Mouse (Mus musculus) left cerebral cortex, adult 2 months (tissue): ENCODE results near the gene Etnk2. TPM values are rescaled to one million over a fixed set of nuclear protein-coding genes. Genes with fewer than 3 reads are reported as not detected.
"Not testable (repeated sequence)": the region's sequence is repeated elsewhere in the genome, so short reads cannot be mapped to it uniquely, and the experiment has no call there.

Source experiments
- DNase-seq, 2 experiments: peaks; one replicate each; pipeline ENCODE4 v3.0.0; 2021 to 2022; ENCODE audit warnings: low spot score in 2 of 2, mixed read lengths in 1 of 2; ENCODE audit errors: extremely low spot score in 1 of 2
- H3K27ac ChIP-seq: fragments of 200-600 bp; 2 replicates; pipeline ENCODE4 v1.8.1; 2022
- H3K4me3 ChIP-seq: fragments of 200-600 bp; 2 replicates; pipeline ENCODE4 v1.8.1; 2022
- CTCF ChIP-seq: fragments of 200-600 bp; IDR thresholded peaks from 2 replicates; pipeline ENCODE4 v1.8.1; 2022; ENCODE audit warnings: antibody characterized with exemption, mild to moderate bottlenecking, moderate library complexity
- intact Hi-C: fragments of 180-260 bp; cut with DNase I; formaldehyde crosslinking; loops from one replicate; pipeline ENCODE4 v1.15.1; 2025
- total RNA-seq, 2 experiments: library from RNA; stranded (reverse); gene quantifications; 2 replicates each; pipeline ENCODE4 v1.2.3; 2021

Etnk2 gene
- total RNA-seq, 2 experiments from 2014 or later = 12.4 to 14.6 TPM

DNA sequence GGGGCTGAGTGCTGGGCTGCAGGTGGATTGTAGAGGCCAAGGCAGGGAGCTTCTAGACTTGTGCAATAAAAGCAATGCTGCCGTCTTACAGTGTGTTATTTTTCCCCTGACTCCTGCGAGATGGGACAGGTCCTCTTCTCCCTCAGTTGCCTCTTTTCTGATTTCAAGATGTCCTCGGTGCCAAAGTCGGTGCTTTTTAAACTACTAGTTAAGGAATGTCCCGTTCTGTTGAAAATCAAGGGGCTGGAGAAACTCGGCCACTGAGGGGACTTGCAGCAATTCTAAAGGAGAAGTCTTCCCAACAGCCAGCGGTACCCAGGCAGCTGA, 33.8 kb upstream of the Etnk2 start:
- intact Hi-C loops = no loop called here
- no peak overlapping the region for H3K27ac ChIP-seq
- H3K4me3 ChIP-seq = no peak overlapping the region; the same call in 1 of the 2 replicates
- no peak for DNase-seq
- TF ChIP-seq CTCF = no peak

DNA sequence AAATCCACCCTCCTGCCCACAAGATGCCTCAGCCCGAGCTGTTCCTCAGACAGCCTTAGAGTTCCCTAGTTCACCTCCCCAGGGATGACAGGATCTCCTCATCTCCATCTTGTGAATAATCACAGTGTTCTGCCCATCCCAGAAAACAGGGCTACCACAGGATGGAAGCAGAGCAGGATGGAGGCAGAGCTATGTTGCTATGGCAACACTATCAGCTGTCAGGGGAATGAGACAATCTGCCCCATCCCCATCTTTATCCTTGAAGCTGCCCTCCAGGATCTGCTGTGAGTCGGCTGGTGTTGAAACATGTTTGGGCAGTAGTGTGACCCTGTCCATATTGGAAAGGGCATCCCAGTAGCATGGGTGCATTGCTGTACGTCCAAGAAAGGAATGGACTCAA, 32.2 kb upstream of the Etnk2 start:
- intact Hi-C loops = no loop called here
- Histone ChIP-seq H3K27ac (peak overlapping the region; percentile 28; the same call in 1 of the 2 replicates), H3K4me3 (no peak overlapping the region)
- DNase-seq = no peak
- no peak for TF ChIP-seq CTCF

DNA sequence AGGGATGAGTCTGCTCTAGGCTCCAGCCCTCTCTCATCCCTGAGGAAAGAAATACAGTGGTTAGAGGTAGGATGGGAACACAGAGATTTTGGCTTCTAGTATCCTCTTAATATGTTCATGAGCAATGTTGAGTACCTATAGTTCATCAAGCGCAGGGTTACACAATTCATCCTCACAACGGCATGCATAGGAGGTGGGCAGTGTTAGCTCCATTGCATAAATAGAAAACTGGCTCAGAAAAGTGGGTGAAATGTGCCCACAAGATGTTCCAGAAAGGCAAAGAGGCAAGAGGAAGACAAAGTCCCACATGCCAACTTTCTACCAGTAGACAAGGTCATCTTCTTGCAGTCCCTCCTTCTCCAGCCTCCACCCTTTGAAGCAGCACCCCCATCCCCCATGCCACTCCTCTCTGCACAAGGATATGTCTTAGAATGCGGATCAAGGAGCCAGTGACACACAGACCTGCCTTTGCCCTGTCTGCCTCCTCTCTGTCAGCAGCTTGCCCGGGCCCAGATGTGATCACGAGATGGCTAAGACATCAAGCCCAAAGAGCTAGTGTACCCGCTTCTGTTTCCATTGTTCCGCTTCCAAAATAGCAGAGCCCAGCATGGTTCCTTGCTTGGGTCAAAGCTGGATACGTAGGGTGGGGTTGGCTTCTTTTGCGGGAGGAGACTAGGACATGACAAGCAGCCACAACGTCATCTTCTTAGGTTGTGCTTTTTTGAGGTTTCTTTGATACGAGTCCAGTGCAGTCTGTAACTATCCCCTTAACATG, 30.5 kb upstream of the Etnk2 start:
- H3K4me3 ChIP-seq = no peak overlapping the region
- intact Hi-C loops = no loop called here
- no peak for TF ChIP-seq CTCF
- H3K27ac ChIP-seq = peak overlapping the region; percentile 75
- no peak for DNase-seq

DNA sequence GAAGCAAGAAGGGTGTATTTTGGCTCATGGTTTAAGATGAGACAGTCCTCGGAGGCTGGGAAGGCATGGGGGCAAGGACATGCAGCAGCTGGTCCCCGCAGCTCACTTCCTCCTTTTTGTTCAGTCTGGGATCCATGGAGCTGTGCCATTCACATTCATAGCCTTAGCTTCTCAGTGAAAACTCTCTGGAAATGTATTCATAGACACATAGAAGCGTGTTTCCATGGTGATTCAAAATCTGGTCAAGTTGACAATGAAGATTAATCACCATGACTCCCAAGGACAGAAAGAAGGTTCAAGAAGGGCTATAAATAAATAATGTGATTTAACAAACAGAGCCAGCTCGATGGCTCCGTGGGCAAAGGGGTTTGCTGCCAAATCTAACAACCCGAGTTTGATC, 29.4 kb upstream of the Etnk2 start:
- intact Hi-C loops = no loop called here
- no peak for DNase-seq
- TF ChIP-seq CTCF = no peak
- Histone ChIP-seq H3K27ac (no peak overlapping the region), H3K4me3 (no peak overlapping the region)

DNA sequence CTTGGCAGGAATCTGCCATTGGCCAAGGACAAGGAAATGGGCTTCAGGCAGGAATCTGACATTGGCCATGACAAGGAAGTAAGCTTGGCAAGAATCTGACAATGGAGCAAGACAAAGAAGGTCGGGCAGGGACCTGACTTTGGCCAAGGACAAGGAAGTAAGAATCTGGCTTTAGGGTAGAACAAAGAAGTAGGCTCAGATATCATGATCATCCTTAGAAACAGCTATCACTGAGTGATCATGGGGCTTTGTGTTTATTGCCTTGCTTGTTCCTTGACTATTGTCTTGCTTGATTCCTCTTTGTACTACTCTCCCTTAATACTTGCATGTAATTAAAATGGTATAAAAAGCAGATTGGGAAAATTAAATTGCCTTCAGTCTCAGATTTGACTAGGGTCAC, 23.0 kb upstream of the Etnk2 start:
- H3K4me3 ChIP-seq, DNase-seq, intact Hi-C loops, H3K27ac ChIP-seq: not testable (repeated sequence)

DNA sequence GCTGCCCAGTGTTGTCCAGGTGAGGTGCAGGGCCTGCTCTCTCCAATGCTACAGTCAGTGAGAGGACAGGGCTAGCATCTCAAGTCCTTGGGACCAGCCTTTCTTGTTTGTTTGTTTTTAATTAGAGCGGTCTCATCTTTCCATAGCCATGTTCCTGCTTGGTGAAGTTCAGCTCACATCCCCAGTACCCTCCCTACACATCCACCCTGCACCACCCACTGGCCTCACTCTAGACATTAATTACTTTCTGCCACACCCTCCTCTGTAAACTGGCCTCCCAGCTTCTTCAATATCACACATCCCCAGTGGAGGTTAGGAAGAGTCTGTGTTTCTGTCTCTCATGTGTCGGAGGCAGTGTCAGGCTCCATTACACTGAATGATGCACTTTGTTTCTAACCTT, 19.0 kb upstream of the Etnk2 start:
- intact Hi-C loops = no loop called here
- Histone ChIP-seq H3K4me3 (no peak overlapping the region), H3K27ac (no peak overlapping the region)
- no peak for DNase-seq
- no peak for TF ChIP-seq CTCF

DNA sequence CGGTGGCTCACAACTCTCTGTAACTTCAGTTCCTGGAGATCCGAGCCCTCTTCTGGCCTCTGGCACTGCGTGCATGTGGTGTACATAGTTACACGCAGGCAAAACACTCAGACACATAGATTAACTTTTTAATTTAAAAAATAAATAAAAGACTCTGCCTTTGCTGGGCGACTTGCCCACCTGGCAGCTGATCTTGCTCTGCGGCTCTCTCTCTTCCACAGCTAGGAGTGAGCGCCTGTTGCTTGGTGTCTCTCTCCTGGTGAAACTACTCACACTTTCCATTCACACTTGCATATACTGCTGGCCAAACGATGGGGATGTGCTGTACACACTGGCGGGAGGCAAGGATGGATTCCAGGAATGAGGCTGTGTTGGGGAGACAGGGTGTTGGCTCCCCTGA, 16.8 kb upstream of the Etnk2 start:
- intact Hi-C loops = no loop called here
- TF ChIP-seq CTCF = no peak
- no peak for DNase-seq
- no peak overlapping the region for H3K4me3 ChIP-seq
- H3K27ac ChIP-seq = no peak overlapping the region

DNA sequence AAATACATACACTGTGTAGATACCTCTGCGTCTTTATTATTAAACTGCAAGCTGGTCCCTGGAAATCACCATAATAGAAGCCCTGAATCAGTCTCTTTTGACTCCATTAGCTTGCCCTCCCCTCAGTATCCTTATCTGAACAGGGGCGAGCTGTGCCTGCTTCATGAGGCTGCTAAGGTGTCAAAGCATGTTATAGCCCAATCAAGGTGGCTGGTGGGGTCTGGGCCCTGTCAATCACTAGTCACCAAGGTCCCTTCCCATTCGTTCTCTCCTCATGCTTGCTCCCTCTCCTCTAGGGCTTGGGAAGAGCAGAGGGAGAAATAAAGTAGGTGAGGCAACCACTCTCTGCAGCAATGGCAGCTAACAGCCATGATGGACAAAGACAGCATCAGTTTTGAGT, 16.1 kb upstream of the Etnk2 start:
- intact Hi-C loops = no loop called here
- Histone ChIP-seq H3K27ac (no peak overlapping the region), H3K4me3 (no peak overlapping the region)
- DNase-seq = no peak
- TF ChIP-seq CTCF = no peak

DNA sequence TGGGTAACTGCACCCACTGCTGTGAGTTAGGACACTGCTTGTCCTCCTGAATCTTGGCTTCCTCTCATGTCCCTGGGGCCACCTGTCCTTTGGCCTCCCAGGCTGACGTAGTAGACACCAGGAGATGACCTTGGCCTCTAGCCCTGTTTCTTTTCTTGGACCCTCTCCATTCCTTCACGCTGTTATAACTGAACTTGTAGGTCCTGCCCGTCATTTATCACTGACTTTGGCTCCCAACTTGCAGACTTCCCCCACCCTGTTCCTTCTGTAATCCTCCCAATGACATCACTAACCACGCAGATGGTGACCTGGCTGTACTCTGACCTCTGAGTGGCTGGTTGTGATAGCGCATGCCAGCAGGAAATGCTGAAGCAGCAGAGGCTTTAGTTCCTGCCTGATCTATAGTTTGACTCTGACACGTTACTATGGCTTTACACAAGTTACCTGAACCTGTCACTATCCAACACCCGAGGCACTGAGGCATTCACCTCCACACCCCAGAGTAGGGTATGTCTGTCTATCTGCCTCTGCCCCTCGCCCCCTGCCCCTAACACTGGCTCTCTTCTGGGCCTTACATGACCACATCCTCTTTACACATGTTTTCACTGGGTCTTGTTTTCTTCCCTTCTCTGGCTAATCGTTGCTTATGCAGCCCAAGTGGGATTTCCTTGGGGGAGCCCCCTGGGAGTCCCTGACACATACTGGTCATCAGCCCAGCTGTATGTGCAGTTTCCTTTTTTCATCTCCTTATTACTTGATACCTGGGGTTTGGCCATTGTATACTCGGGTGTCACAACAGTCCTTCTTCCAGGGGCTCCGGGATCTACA, 15.5 kb upstream of the Etnk2 start:
- intact Hi-C loops = no loop called here
- TF ChIP-seq CTCF = no peak
- no peak overlapping the region for H3K4me3 ChIP-seq
- DNase-seq = no peak
- no peak overlapping the region for H3K27ac ChIP-seq

DNA sequence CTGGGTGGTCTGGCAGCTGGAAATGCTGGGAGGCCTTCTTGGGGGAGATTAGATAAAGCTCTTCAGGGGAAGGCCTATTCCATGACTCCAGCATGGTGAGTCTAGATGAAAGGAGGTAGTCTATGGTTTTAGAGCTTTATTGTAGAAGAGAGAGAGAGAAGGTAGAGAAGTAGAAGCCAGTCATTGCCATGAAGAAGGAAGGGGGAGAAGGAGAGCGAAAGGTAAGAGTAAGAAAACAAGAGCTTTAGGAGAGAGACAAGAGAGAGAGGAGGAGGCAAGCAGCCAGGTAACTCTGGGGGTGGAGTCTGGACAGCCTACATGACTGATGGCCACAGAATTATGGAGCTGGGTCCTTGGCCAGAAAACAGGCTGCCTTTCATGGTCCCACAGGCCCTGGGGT, 13.2 kb upstream of the Etnk2 start, which contains the start of gene Ren1:
TSS of gene Ren1 (plus strand) at position 301 of the 400 bp plus-strand sequence.
- no peak for TF ChIP-seq CTCF
- Histone ChIP-seq H3K4me3 (no peak within 1 kb of the TSS), H3K27ac (no peak within 1 kb of the TSS)
- intact Hi-C loops = loop anchor here (5.0 kb wide), 1 partner anchor 203 kb away; no protein-coding TSS in a partner anchor
- no peak for DNase-seq

DNA sequence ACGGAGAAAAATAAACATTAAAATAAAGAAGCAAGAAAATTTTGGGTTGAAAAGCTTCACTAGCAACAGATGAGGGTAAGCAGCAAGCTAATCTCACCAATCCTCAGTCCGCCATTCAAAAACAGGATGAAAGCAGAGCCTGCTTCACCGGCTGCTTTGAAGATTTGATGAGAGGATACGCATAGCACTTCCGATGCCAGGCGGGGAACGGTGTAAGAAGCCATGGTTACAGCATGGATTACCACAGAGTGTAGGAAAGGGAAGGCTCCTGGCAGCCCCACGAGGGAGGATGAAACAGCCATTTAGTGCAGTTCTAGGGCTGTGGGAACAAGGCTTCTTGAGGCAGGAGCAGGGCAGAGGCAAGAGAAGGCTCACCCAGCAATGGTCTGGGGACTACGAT, 11.6 kb upstream of the Etnk2 start:
- no peak for TF ChIP-seq CTCF
- no peak overlapping the region for H3K4me3 ChIP-seq
- H3K27ac ChIP-seq = no peak overlapping the region
- intact Hi-C loops = loop anchor here (5.0 kb wide), 1 partner anchor 204 kb away; no protein-coding TSS in a partner anchor
- DNase-seq = no peak

DNA sequence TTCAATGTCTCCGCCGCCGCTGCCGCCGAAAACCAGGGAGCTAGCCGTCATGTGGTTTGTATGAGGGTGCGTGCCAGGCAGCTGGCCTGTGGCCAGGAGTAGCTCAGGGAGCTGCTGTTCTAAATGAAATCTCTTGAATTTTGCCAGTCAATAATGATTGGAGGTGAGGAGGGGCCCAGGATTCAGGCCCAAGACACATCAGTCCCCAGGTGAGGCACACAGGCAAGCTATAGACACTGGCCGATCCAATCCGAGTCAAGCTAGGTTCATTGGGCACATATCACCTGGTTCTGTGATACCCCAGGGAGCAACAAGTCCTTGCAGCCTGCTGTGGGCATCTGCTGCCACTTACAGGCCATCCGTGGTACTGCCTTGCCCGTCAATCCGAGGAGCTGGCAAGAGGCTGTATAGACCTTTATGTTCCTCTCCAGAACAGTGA, 10.0 kb upstream of the Etnk2 start:
- intact Hi-C loops = loop anchor here (1.0 to 5.0 kb wide), 3 partner anchors 39 to 206 kb away; no protein-coding TSS in a partner anchor
- no peak; the same call in none of the 2 replicates for TF ChIP-seq CTCF
- Histone ChIP-seq H3K4me3 (no peak overlapping the region), H3K27ac (no peak overlapping the region)
- peak; percentile 84 to 91 for DNase-seq

DNA sequence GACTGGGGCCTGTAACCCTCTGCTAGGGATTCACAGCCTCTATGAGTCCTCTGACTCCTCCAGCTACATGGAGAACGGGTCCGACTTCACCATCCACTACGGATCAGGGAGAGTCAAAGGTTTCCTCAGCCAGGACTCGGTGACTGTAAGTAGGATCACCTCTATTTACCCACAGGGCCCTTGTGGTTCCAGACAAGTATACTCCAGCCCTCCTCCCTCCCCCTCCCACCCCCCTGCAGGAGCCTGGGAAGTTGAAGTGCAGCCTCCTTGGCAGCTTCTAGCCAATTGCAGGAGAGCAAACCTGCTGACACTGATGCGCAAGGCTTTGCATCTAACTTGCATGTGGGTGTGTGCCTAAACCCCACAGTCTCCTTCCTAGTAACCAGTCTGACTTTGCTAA, 7.9 kb upstream of the Etnk2 start:
- intact Hi-C loops = no loop called here
- H3K4me3 ChIP-seq = no peak overlapping the region
- TF ChIP-seq CTCF = no peak

More for the DNA sequence above, 7.9 kb upstream of the Etnk2 start:
- no peak for DNase-seq
- H3K27ac ChIP-seq = no peak overlapping the region
